Mouse (Mus musculus) embryonic facial prominence, embryonic 13.5 days (tissue): Measurements from ENCODE around the gene Hdac7. TPM values are rescaled to one million over a fixed set of nuclear protein-coding genes. Genes with fewer than 3 reads are reported as not detected.

ENCODE experiments used
- ATAC-seq: fragments of 200-750 bp; cut with Nextera tagmentation; 2 replicates; pipeline ENCODE4 v1.8.0; 2017; ENCODE audit warnings: low read depth; ENCODE audit not compliant: insufficient number of reproducible peaks, insufficient read depth, low FRiP score, low TSS enrichment
- H3K27ac ChIP-seq: fragments of 300-500 bp; sonication (generic); 2 replicates; pipeline ENCODE4 v1.5.1; 2015; ENCODE audit warnings: moderate library complexity, mild to moderate bottlenecking, inconsistent platforms
- H3K27me3 ChIP-seq: fragments of 300-500 bp; sonication (generic); 2 replicates; pipeline ENCODE4 v1.6.1; 2015; ENCODE audit warnings: mild to moderate bottlenecking, inconsistent platforms
- H3K36me3 ChIP-seq: fragments of 300-500 bp; sonication (generic); 2 replicates; pipeline ENCODE4 v1.6.1; 2015; ENCODE audit warnings: mild to moderate bottlenecking, inconsistent platforms
- H3K4me1 ChIP-seq: fragments of 300-500 bp; sonication (generic); 2 replicates; pipeline ENCODE4 v1.6.1; 2015; ENCODE audit warnings: inconsistent platforms
- H3K4me2 ChIP-seq: fragments of 300-500 bp; sonication (generic); 2 replicates; pipeline ENCODE4 v1.6.1; 2015; ENCODE audit warnings: moderate library complexity, mild to moderate bottlenecking, inconsistent platforms
- H3K4me3 ChIP-seq: fragments of 300-500 bp; sonication (generic); 2 replicates; pipeline ENCODE4 v1.5.1; 2015; ENCODE audit warnings: mild to moderate bottlenecking, inconsistent platforms
- H3K9ac ChIP-seq: fragments of 300-500 bp; sonication (generic); 2 replicates; pipeline ENCODE4 v1.6.1; 2015; ENCODE audit warnings: mild to moderate bottlenecking, inconsistent platforms
- H3K9me3 ChIP-seq: fragments of 300-500 bp; sonication (generic); 2 replicates; pipeline ENCODE4 v1.6.1; 2016; ENCODE audit warnings: inconsistent platforms
- WGBS: fragments of 180-500 bp; shearing (Covaris S2); methylation state at CpG from one replicate; pipeline ENCODE4 v1.1.7; 2015; ENCODE audit warnings: mixed read lengths; 5-methylcytosine and 5-hydroxymethylcytosine counted together
- polyA plus RNA-seq: library from polyadenylated mRNA; unstranded; fragments of >200 nt; fragmentation: Nextera tagmentation; extraction: Ambion mirVana; gene quantifications from 2 replicates; pipeline ENCODE4 v1.2.1, GENCODE M21; 2015

The Hdac7 gene
- polyA plus RNA-seq, 1 experiment from 2014 or later, result 32.4 TPM

DNA sequence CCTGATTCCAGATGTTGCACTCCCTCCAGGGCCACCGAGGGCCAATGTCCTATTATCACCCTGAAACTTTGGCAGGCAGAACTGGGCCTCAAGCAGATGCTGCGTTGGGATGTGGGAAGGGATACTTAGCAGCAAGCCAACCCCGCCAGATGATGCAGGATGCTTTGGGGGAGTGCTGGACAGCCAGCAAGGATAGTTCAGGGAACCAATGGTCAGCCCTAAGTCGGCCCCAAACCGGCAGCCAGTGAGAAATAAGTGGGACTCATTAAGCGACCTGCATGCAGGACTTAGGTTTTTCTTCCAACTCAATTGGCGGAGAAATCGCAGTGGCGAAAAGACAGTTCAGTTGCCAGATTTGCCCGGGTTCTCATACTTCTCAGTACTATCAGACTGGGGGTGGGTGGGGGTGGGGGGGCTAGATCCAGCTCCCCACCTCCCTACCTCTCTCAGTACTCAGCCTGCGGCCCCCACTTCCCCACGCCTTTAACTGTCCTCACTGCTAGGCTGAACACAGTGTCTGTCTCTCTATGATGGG, 14.0 kb downstream of the Hdac7 start:
- H3K4me2 ChIP-seq, result peak overlapping the region; percentile 69
- H3K9me3 ChIP-seq, result no peaks in the 10 kb centered on the region
- peak overlapping the region; percentile 86 for H3K4me3 ChIP-seq
- ATAC-seq, result no peak
- H3K4me1 ChIP-seq, result peaks cover 61% of the 10 kb centered on the region
- no peaks in the 10 kb centered on the region for H3K27me3 ChIP-seq
- no peaks in the 10 kb centered on the region for H3K36me3 ChIP-seq
- H3K9ac ChIP-seq, result peak overlapping the region; percentile 98
- peak overlapping the region; percentile 96 for H3K27ac ChIP-seq
- WGBS, result 9% methylated on average over 12 of the region's 12 CpGs

DNA sequence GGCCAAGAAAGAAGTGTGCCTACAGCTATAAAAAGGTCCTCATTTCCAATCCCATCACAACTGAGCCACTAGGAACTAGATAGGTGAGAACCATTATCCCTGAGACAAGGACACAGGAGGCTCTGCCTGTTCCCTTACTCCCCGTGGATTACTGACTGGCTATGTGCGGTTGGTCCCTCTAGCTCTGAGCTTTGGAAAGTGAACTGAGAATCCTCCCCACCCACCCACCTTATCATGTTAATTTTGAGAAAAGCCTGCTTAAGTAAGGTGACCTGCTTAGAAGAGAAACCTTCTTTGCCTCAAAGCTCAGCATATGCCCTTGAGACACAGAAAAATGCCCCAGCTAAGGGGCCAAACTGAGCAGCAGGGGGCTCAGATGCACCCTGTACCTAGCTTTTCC, 14.9 kb downstream of the Hdac7 start:
- no peaks in the 10 kb centered on the region for H3K9me3 ChIP-seq
- no peaks in the 10 kb centered on the region for H3K27me3 ChIP-seq
- no peaks in the 10 kb centered on the region for H3K36me3 ChIP-seq
- H3K4me1 ChIP-seq, result peaks cover 70% of the 10 kb centered on the region
- H3K27ac ChIP-seq, result peak overlapping the region; percentile 96
- WGBS, result 43% methylated on average over 2 of the region's 2 CpGs
- H3K4me2 ChIP-seq, result peak overlapping the region; percentile 69
- no peak for ATAC-seq
- peak overlapping the region; percentile 86 for H3K4me3 ChIP-seq
- peak overlapping the region; percentile 98 for H3K9ac ChIP-seq

DNA sequence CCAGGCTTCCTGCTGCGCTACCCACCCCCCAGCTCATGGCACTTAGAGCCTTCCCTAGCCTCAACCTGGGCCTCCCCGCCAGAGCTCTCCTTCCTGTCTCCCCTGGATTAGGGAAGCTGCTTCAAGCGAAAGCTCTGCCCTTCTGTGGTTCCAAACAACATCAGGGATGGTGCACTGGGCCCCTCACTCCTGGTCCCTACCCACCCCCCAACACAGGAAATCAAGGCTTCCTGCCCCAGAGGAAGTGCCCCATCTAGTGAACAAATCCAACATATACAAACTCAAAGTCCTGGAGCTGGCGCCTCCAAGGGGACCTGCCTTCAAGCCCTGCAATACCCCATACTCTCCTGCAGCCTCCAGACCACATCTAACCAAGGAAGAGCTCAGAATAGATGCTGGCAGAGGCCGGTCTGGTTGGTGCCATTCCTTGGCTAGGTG, 15.4 kb downstream of the Hdac7 start:
- no peak for ATAC-seq
- Histone ChIP-seq H3K4me1 (peaks cover 75% of the 10 kb centered on the region), H3K27ac (peak overlapping the region; percentile 96), H3K9ac (0 out of 2 replicates have a peak overlapping the region, but pooled peaks have one; percentile 52), H3K9me3 (no peaks in the 10 kb centered on the region), H3K4me2 (peak overlapping the region; percentile 69), H3K27me3 (no peaks in the 10 kb centered on the region), H3K36me3 (0 out of 2 replicates have a peak, but pooled peaks cover 4% of the 10 kb centered on the region), H3K4me3 (peak overlapping the region; percentile 86)
- 37% methylated on average over 5 of the region's 5 CpGs for WGBS

DNA sequence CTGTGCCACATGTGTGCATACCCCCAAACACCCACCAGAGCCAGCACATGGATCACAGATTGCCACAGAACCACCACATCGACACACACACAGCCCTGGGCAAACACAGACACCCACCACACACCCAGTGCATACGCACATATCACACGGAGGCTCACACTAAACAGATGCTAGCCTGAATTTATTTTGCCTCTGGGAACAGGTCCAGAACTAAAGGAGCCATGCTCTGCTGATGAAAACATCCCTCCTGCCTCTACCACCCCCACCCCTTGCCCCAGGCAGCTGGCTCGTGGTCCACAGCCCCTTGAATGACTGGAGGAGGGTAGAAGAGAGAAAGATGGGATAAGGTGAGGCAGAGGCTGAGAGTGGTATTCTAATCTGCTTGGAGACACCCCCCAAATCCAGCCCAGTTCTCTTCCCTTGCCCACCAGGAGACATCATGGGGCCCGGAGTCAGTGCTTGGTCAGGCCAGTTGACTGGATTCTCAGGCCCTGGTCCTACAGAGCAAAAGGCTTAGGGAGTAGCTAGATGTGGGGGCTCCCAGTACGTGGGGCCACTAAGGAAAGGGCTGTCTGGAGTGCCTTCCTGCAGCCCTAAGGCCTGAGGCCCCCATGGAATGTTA, 16.0 kb downstream of the Hdac7 start:
- H3K4me2 ChIP-seq, result peak overlapping the region; percentile 69
- 0 out of 2 replicates have a peak overlapping the region, but pooled peaks have one; percentile 9 for H3K4me3 ChIP-seq
- peak overlapping the region; percentile 52 for H3K9ac ChIP-seq
- no peak for ATAC-seq
- H3K27ac ChIP-seq, result peak overlapping the region; percentile 96
- H3K4me1 ChIP-seq, result peaks cover 81% of the 10 kb centered on the region
- 0 out of 2 replicates have a peak, but pooled peaks cover 9% of the 10 kb centered on the region for H3K36me3 ChIP-seq
- WGBS, result 27% methylated on average over 6 of the region's 6 CpGs
- no peaks in the 10 kb centered on the region for H3K9me3 ChIP-seq
- no peaks in the 10 kb centered on the region for H3K27me3 ChIP-seq

DNA sequence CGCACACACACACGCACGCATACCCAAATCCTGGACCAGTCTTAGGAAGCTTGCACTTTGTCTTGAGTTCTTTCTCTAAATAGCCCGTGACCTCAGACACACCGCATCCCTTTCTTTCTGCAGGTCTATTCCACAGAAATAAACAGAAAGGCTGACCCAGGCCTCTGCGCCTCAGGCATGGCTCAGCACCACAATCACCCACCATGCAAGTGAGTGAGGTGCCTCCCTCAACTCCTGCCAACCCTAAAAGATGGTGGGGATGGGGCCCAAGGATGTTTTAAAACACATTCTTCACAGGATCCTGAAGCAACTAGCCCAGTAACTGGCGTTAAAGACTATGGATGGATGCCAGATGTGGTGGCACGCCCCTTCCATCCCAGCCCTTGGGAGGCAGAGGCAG, 16.9 kb downstream of the Hdac7 start:
- Histone ChIP-seq H3K4me1 (peaks cover 86% of the 10 kb centered on the region), H3K4me2 (no peak overlapping the region; the same call in 1 of the 2 replicates), H3K27ac (no peak overlapping the region), H3K27me3 (no peaks in the 10 kb centered on the region), H3K9ac (no peak overlapping the region), H3K36me3 (0 out of 2 replicates have a peak, but pooled peaks cover 9% of the 10 kb centered on the region), H3K9me3 (no peaks in the 10 kb centered on the region), H3K4me3 (no peak overlapping the region)
- WGBS, result 85% methylated on average over 8 of the region's 8 CpGs
- no peak for ATAC-seq

DNA sequence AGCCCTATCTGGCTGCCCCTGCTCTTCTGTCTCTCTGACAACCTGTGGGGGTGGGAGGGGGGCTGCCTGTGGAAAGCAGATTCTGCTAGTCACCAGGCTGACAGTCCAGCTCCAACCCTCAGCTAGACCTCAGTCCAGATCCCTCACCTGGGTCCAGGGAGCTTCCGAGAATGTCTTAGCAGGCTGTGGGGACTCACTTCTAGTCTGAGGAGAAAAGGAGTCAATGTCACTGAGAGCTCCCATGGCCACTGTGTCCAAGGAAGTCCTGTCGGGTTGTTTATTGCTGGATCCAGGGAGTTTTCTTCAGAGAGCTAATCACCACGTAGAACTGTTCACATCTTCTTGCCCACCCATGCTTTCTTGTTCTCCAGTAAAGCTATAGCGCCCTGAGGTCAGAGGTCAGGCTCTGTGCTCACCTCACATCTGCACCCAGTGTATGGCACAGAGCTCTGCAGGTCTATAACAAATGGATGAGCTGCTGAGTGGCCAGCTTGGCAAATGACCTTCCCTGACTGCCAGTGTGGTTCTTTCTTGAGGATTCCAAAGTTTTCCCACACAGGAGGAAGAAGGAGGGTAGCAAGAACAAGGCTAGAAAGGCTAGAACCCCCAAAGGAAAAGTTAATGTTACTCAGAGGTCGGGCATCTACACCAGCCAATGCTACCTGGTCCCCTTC, 17.6 kb downstream of the Hdac7 start:
- Histone ChIP-seq H3K9ac (no peak overlapping the region), H3K27ac (0 out of 2 replicates have a peak overlapping the region, but pooled peaks have one; percentile 90), H3K4me3 (no peak overlapping the region), H3K4me1 (peaks cover 88% of the 10 kb centered on the region), H3K27me3 (no peaks in the 10 kb centered on the region), H3K36me3 (0 out of 2 replicates have a peak, but pooled peaks cover 9% of the 10 kb centered on the region), H3K4me2 (peak overlapping the region; percentile 65; the same call in 1 of the 2 replicates), H3K9me3 (no peaks in the 10 kb centered on the region)
- ATAC-seq, result no peak
- 68% methylated on average over 5 of the region's 5 CpGs for WGBS

DNA sequence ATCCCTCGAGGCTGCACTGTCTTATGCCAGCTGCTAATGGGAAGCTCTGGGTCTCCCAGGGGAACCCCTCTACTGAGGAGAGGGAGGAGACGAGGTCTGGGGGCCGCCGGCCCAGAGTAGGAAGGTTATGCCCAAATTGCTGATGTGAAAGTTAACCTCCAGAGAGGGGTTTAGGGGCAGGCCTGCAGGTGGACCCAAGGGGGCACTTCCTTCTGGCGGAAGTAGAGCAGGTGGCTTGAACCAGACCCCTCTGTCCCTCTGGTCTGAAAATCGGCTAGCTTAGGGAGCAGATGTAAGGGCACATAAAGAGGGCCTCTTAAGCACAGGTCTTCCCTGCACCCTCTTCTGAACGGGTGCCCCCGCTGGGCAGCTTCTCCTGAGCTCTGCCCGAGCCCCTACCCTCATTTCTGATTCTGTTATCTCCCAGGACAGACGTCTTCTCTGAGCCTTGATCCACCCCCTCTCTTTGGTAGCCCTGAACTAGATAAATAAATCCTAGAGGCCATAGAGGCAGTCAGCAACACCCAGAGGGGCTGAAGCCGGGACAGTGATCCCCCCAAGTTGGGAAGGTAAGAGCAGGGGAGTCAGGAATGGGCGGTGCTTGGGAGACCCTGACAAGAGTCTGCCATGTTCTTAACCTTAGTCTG, 18.2 kb downstream of the Hdac7 start:
- H3K4me2 ChIP-seq, result peak overlapping the region; percentile 65
- H3K9me3 ChIP-seq, result no peaks in the 10 kb centered on the region
- H3K27me3 ChIP-seq, result no peaks in the 10 kb centered on the region
- peaks cover 95% of the 10 kb centered on the region for H3K4me1 ChIP-seq
- H3K27ac ChIP-seq, result peak overlapping the region; percentile 90
- 0 out of 2 replicates have a peak, but pooled peaks cover 9% of the 10 kb centered on the region for H3K36me3 ChIP-seq
- H3K4me3 ChIP-seq, result peak overlapping the region; percentile 34
- 43% methylated on average over 12 of the region's 12 CpGs for WGBS
- peak overlapping the region; percentile 64 for H3K9ac ChIP-seq
- ATAC-seq, result no peak

DNA sequence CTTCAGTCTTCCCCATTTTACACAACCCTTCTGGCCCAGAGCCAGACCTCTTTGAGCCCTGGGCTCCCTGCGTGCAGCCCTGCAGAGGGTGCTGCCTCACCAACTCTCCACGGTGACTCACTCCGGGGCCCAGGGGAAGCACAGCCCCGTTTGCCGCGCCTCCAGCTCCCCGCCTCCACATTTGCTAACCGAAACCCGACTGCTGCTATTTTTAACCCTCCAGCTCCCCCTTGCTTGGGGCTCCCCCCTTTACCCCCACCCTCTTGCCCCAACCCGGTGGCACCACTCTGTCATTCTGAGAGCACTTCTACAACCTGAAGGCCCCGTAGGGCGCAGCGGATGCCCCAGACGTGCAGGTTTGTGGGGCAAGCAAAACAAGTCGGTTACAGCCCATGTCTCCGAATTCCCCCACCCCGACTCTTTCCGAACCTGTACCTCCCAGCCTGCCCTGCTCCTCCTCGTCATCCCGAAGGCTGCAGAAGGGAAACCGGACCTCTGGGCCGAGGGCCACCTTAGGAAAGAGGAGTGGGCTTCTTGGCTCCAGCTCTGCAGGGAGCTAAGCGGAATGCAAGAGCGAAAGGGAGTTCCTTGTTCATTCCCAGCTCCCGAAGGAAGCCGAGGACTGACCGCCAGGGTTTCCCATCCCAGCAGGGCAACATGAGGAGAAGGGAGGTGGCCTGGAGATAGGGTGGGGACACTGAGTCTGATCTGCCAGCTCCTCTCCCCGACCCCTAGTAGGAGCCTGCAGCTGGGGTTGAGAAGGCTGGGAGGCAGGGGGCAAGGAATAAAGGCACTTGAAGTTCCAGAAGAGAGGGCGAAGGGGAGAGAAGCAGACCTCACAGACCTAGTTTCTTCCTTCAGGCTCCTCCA, 19.0 kb downstream of the Hdac7 start:
- H3K27ac ChIP-seq, result peak overlapping the region; percentile 90
- 6% methylated on average over 29 of the region's 29 CpGs for WGBS
- peaks cover 14% of the 10 kb centered on the region; the same call in 1 of the 2 replicates for H3K36me3 ChIP-seq
- H3K4me1 ChIP-seq, result peaks cover 97% of the 10 kb centered on the region
- ATAC-seq, result 0 out of 2 replicates have a peak, but pooled peaks have one; percentile 10
- H3K9ac ChIP-seq, result peak overlapping the region; percentile 64
- peak overlapping the region; percentile 65 for H3K4me2 ChIP-seq
- H3K9me3 ChIP-seq, result no peaks in the 10 kb centered on the region
- H3K4me3 ChIP-seq, result peak overlapping the region; percentile 34
- no peaks in the 10 kb centered on the region for H3K27me3 ChIP-seq

DNA sequence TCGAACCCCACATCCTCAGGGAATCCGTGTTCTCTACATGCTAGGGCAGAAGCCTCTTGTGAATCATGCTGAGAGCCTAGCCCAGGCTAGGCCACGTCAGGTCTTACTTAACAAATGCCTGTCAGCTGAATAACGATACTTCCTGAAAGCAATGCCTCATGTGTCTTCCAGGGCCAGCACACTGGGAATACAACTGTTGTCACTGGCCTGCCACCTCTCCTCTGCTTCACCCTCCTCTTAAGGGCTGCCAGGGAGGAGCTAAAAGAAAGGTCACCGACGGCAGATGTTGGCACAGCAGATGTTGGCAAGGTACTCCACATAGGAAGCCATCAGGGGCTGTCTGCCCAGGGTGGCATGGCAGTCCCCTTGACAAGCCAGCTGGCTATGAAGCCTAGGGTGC, 20.3 kb downstream of the Hdac7 start:
- H3K9me3 ChIP-seq, result no peaks in the 10 kb centered on the region
- no peaks in the 10 kb centered on the region for H3K27me3 ChIP-seq
- H3K4me2 ChIP-seq, result peak overlapping the region; percentile 65; the same call in 1 of the 2 replicates
- H3K4me1 ChIP-seq, result peaks cover 85% of the 10 kb centered on the region
- peaks cover 14% of the 10 kb centered on the region; the same call in 1 of the 2 replicates for H3K36me3 ChIP-seq
- ATAC-seq, result no peak
- no peak overlapping the region for H3K4me3 ChIP-seq
- peak overlapping the region; percentile 36; the same call in 1 of the 2 replicates for H3K27ac ChIP-seq
- no peak overlapping the region for H3K9ac ChIP-seq
- WGBS, result 82% methylated on average over 6 of the region's 6 CpGs

DNA sequence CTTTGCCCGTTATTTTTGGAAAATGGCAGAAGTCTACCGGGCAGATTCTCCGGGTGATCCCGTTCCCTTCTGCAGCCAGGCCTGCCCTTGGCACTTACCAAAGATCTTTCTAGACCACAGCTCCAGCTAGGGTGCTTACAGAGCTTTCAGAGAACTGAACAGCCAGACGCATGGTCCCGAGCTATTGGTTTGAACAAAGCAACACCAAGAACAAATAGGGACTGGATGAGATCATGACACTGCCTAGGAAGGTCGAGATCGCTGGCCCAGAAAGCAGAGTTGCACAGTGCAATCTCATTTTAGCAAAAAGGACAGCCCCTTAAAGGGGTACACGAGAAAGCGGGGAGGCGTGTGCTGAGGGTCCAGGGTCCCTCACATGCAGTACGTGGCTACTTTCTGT, 20.8 kb downstream of the Hdac7 start:
- H3K27me3 ChIP-seq, result no peaks in the 10 kb centered on the region
- 0 out of 2 replicates have a peak overlapping the region, but pooled peaks have one; percentile 2 for H3K27ac ChIP-seq
- peaks cover 79% of the 10 kb centered on the region for H3K4me1 ChIP-seq
- H3K4me3 ChIP-seq, result no peak overlapping the region
- peaks cover 14% of the 10 kb centered on the region; the same call in 1 of the 2 replicates for H3K36me3 ChIP-seq
- no peak overlapping the region for H3K4me2 ChIP-seq
- 81% methylated on average over 12 of the region's 12 CpGs for WGBS
- no peak for ATAC-seq
- H3K9me3 ChIP-seq, result no peaks in the 10 kb centered on the region
- peak overlapping the region; percentile 44 for H3K9ac ChIP-seq
